Mouse (Mus musculus): Measurements from ENCODE around the gene Arid1a.
"Not testable (repeated sequence)": the region's sequence is repeated elsewhere in the genome, so short reads cannot be mapped to it uniquely, and the experiment has no call there.

Gene Arid1a

GRCm38 (mm10) chr4:133651986-133652385, 104.6 kb downstream of the Arid1a start:
- no peak for DNase-seq (ENCODE audit: low spot score)

- no peak for DNase-seq (ENCODE audit: low spot score)
These were observed 105.1 kb downstream of the Arid1a start for GRCm38 (mm10) chr4:133651445-133651844.

- DNase-seq (ENCODE audit: low spot score) = peak; percentile 61
These were observed 106.4 kb downstream of the Arid1a start, which contains the start of gene Zdhhc18 for GRCm38 (mm10) chr4:133649989-133650699. TSS of gene Zdhhc18 (minus strand) at chr4:133650154.

- DNase-seq (ENCODE audit: low spot score) = not testable (repeated sequence)
These were observed 107.1 kb downstream of the Arid1a start for GRCm38 (mm10) chr4:133649464-133649863.

- DNase-seq (ENCODE audit: low spot score) = no peak
These were observed 110.9 kb downstream of the Arid1a start for GRCm38 (mm10) chr4:133645680-133646079.

- no peak for DNase-seq (ENCODE audit: low spot score)
These were observed 111.4 kb downstream of the Arid1a start for GRCm38 (mm10) chr4:133645195-133645594.

GRCm38 (mm10) chr4:133634043-133634410, 122.5 kb downstream of the Arid1a start:
- DNase-seq (ENCODE audit: low spot score) = no peak

GRCm38 (mm10) chr4:133633332-133634042, 123.1 kb downstream of the Arid1a start:
- peak; percentile 86 for DNase-seq (ENCODE audit: low spot score)

GRCm38 (mm10) chr4:133632483-133633327, 123.9 kb downstream of the Arid1a start:
- peak; percentile 27 for DNase-seq (ENCODE audit: low spot score)

- DNase-seq (ENCODE audit: low spot score) = no peak
These were observed 124.7 kb downstream of the Arid1a start for GRCm38 (mm10) chr4:133631769-133632411.

- no peak for DNase-seq (ENCODE audit: low spot score)
These were observed 125.3 kb downstream of the Arid1a start for GRCm38 (mm10) chr4:133631071-133631768.

- no peak for DNase-seq (ENCODE audit: low spot score)
These were observed 126.1 kb downstream of the Arid1a start for GRCm38 (mm10) chr4:133630326-133630920.

GRCm38 (mm10) chr4:133629191-133629590, 127.4 kb downstream of the Arid1a start:
- DNase-seq (ENCODE audit: low spot score) = no peak
